Mouse (Mus musculus) midbrain, embryonic 16.5 days (tissue): ENCODE data around the gene Capzb. TPM values are rescaled to one million over a fixed set of nuclear protein-coding genes. Genes with fewer than 3 reads are reported as not detected.
A peak's percentile ranks its signal among the peaks of the same experiment; 100 is the strongest.

Experiments used
- ATAC-seq: fragments of 200-750 bp; cut with Nextera tagmentation; 2 replicates; pipeline ENCODE4 v1.8.0; 2017; ENCODE audit warnings: moderate TSS enrichment
- H3K27ac ChIP-seq: fragments of 300-500 bp; sonication (generic); 2 replicates; pipeline ENCODE4 v1.5.1; 2014; ENCODE audit warnings: mild to moderate bottlenecking, low read length, mixed read lengths
- H3K27me3 ChIP-seq: fragments of 300-500 bp; sonication (generic); 2 replicates; pipeline ENCODE4 v1.6.1; 2014; ENCODE audit warnings: low read depth, low read length, mixed read lengths; ENCODE audit not compliant: control insufficient read depth, insufficient read depth
- H3K36me3 ChIP-seq: fragments of 300-500 bp; sonication (generic); 2 replicates; pipeline ENCODE4 v1.6.1; 2014; ENCODE audit warnings: mild to moderate bottlenecking, low read length, moderate library complexity, mixed read lengths; ENCODE audit not compliant: control insufficient read depth, insufficient read depth
- H3K4me1 ChIP-seq: fragments of 300-500 bp; sonication (generic); 2 replicates; pipeline ENCODE4 v1.6.1; 2014; ENCODE audit warnings: mild to moderate bottlenecking, low read length, mixed read lengths; ENCODE audit not compliant: control insufficient read depth, insufficient read depth
- H3K4me2 ChIP-seq: fragments of 300-500 bp; sonication (generic); 2 replicates; pipeline ENCODE4 v1.6.1; 2014; ENCODE audit warnings: mild to moderate bottlenecking, low read length, mixed read lengths
- H3K4me3 ChIP-seq: fragments of 300-500 bp; sonication (generic); 2 replicates; pipeline ENCODE4 v1.5.1; 2014; ENCODE audit warnings: low read depth, mild to moderate bottlenecking, low read length, moderate library complexity, mixed read lengths
- H3K9ac ChIP-seq: fragments of 300-500 bp; sonication (generic); 2 replicates; pipeline ENCODE4 v1.6.1; 2014; ENCODE audit warnings: low read depth, low read length, mixed read lengths
- H3K9me3 ChIP-seq: fragments of 300-500 bp; sonication (generic); replicated peaks from 2 replicates; pipeline ENCODE4 v1.6.1; 2014; ENCODE audit warnings: mild to moderate bottlenecking, low read length, mixed read lengths; ENCODE audit not compliant: control insufficient read depth, poor library complexity, severe bottlenecking
- WGBS: fragments of 180-500 bp; shearing (Covaris S2); extraction: QIAGEN DNeasy Blood & Tissue Kit; methylation state at CpG from one replicate; pipeline ENCODE4 v1.1.7; 2014; 5-methylcytosine and 5-hydroxymethylcytosine counted together
- polyA plus RNA-seq: library from polyadenylated mRNA; unstranded; fragments of >200 nt; fragmentation: Nextera tagmentation; extraction: Ambion mirVana; gene quantifications from 2 replicates; pipeline ENCODE4 v1.2.1, GENCODE M21; 2015

Capzb gene
- polyA plus RNA-seq, 1 experiment from 2014 or later: 331 TPM

- H3K4me3 ChIP-seq: no peak overlapping the region
- no peaks in the 10 kb centered on the region for H3K36me3 ChIP-seq
- peaks cover 23% of the 10 kb centered on the region for H3K4me1 ChIP-seq
- no peak overlapping the region for H3K27ac ChIP-seq
- H3K9me3 ChIP-seq: no peaks in the 10 kb centered on the region
- no peak overlapping the region for H3K4me2 ChIP-seq
- no peak overlapping the region for H3K9ac ChIP-seq
- 86% methylated on average over 7 of the region's 7 CpGs for WGBS
- no peak for ATAC-seq
- H3K27me3 ChIP-seq: no peaks in the 10 kb centered on the region
Observed at GRCm38 (mm10) chr4:139247966-139248365, 55.3 kb downstream of the Capzb start.

GRCm38 (mm10) chr4:139248736-139249135 lies 56.0 kb downstream of the Capzb start:
- Histone ChIP-seq H3K4me1 (peaks cover 23% of the 10 kb centered on the region), H3K9ac (no peak overlapping the region), H3K27me3 (no peaks in the 10 kb centered on the region), H3K4me2 (no peak overlapping the region), H3K27ac (no peak overlapping the region), H3K9me3 (no peaks in the 10 kb centered on the region), H3K4me3 (no peak overlapping the region), H3K36me3 (no peaks in the 10 kb centered on the region)
- no peak for ATAC-seq
- WGBS: 77% methylated on average over 5 of the region's 5 CpGs

- Histone ChIP-seq H3K4me1 (peaks cover 23% of the 10 kb centered on the region), H3K36me3 (no peaks in the 10 kb centered on the region), H3K9me3 (no peaks in the 10 kb centered on the region), H3K27me3 (no peaks in the 10 kb centered on the region), H3K27ac (no peak overlapping the region), H3K4me2 (no peak overlapping the region), H3K4me3 (no peak overlapping the region), H3K9ac (no peak overlapping the region)
- ATAC-seq: no peak
- WGBS: 82% methylated on average over 5 of the region's 5 CpGs
Observed at GRCm38 (mm10) chr4:139250043-139250442, 57.3 kb downstream of the Capzb start.

GRCm38 (mm10) chr4:139250886-139251285 lies 58.2 kb downstream of the Capzb start:
- Histone ChIP-seq H3K9ac (no peak overlapping the region), H3K36me3 (no peaks in the 10 kb centered on the region), H3K4me2 (no peak overlapping the region), H3K4me3 (no peak overlapping the region), H3K4me1 (peaks cover 20% of the 10 kb centered on the region), H3K9me3 (no peaks in the 10 kb centered on the region), H3K27me3 (no peaks in the 10 kb centered on the region), H3K27ac (no peak overlapping the region)
- 81% methylated on average over 8 of the region's 8 CpGs for WGBS
- ATAC-seq: no peak

GRCm38 (mm10) chr4:139252051-139252760 lies 59.5 kb downstream of the Capzb start:
- H3K27me3 ChIP-seq: no peaks in the 10 kb centered on the region
- H3K36me3 ChIP-seq: peaks cover 2% of the 10 kb centered on the region; the same call in 1 of the 2 replicates
- no peak overlapping the region for H3K4me2 ChIP-seq
- no peak overlapping the region; the same call in 1 of the 2 replicates for H3K9ac ChIP-seq
- WGBS: 48% methylated on average over 22 of the region's 22 CpGs
- ATAC-seq: 0 out of 2 replicates have a peak, but pooled peaks have one; percentile 28
- H3K27ac ChIP-seq: no peak overlapping the region; the same call in 1 of the 2 replicates
- H3K4me3 ChIP-seq: no peak overlapping the region
- H3K4me1 ChIP-seq: peaks cover 12% of the 10 kb centered on the region
- no peaks in the 10 kb centered on the region for H3K9me3 ChIP-seq

GRCm38 (mm10) chr4:139253206-139253605 lies 60.5 kb downstream of the Capzb start:
- H3K27me3 ChIP-seq: no peaks in the 10 kb centered on the region
- H3K36me3 ChIP-seq: peaks cover 12% of the 10 kb centered on the region
- no peaks in the 10 kb centered on the region for H3K9me3 ChIP-seq
- no peak overlapping the region for H3K4me2 ChIP-seq
- H3K4me1 ChIP-seq: peaks cover 12% of the 10 kb centered on the region
- no peak for ATAC-seq
- H3K4me3 ChIP-seq: no peak overlapping the region
- no peak overlapping the region for H3K27ac ChIP-seq
- H3K9ac ChIP-seq: no peak overlapping the region
- WGBS: 90% methylated on average over 9 of the region's 9 CpGs

- WGBS: 95% methylated on average over 4 of the region's 4 CpGs
Observed at GRCm38 (mm10) chr4:139256146-139256545, 63.4 kb downstream of the Capzb start.

GRCm38 (mm10) chr4:139256708-139257107 lies 64.0 kb downstream of the Capzb start:
- no peak overlapping the region for H3K27ac ChIP-seq
- no peak for ATAC-seq
- WGBS: 93% methylated on average over 8 of the region's 8 CpGs

More at GRCm38 (mm10) chr4:139256146-139256545, 63.4 kb downstream of the Capzb start:
- Histone ChIP-seq H3K27ac (no peak overlapping the region), H3K4me2 (no peak overlapping the region), H3K4me1 (peaks cover 11% of the 10 kb centered on the region), H3K9me3 (no peaks in the 10 kb centered on the region), H3K4me3 (no peak overlapping the region), H3K9ac (no peak overlapping the region), H3K36me3 (peaks cover 12% of the 10 kb centered on the region), H3K27me3 (no peaks in the 10 kb centered on the region)
- no peak for ATAC-seq

GRCm38 (mm10) chr4:139258621-139259301 lies 66.1 kb downstream of the Capzb start:
- no peak overlapping the region for H3K4me3 ChIP-seq
- H3K36me3 ChIP-seq: peaks cover 19% of the 10 kb centered on the region
- WGBS: 86% methylated on average over 6 of the region's 6 CpGs

More at GRCm38 (mm10) chr4:139256708-139257107, 64.0 kb downstream of the Capzb start:
- H3K4me1 ChIP-seq: peaks cover 6% of the 10 kb centered on the region
- H3K4me3 ChIP-seq: no peak overlapping the region
- H3K4me2 ChIP-seq: no peak overlapping the region
- no peak overlapping the region for H3K9ac ChIP-seq
- peaks cover 12% of the 10 kb centered on the region for H3K36me3 ChIP-seq
- no peaks in the 10 kb centered on the region for H3K9me3 ChIP-seq
- H3K27me3 ChIP-seq: no peaks in the 10 kb centered on the region

More at GRCm38 (mm10) chr4:139258621-139259301, 66.1 kb downstream of the Capzb start:
- ATAC-seq: no peak
- no peak overlapping the region for H3K4me2 ChIP-seq
- H3K27me3 ChIP-seq: no peaks in the 10 kb centered on the region
- no peak overlapping the region for H3K27ac ChIP-seq
- H3K9me3 ChIP-seq: no peaks in the 10 kb centered on the region
- no peaks in the 10 kb centered on the region for H3K4me1 ChIP-seq
- no peak overlapping the region for H3K9ac ChIP-seq
